Mouse (Mus musculus): ENCODE results near the gene Dctn2.

DNA sequence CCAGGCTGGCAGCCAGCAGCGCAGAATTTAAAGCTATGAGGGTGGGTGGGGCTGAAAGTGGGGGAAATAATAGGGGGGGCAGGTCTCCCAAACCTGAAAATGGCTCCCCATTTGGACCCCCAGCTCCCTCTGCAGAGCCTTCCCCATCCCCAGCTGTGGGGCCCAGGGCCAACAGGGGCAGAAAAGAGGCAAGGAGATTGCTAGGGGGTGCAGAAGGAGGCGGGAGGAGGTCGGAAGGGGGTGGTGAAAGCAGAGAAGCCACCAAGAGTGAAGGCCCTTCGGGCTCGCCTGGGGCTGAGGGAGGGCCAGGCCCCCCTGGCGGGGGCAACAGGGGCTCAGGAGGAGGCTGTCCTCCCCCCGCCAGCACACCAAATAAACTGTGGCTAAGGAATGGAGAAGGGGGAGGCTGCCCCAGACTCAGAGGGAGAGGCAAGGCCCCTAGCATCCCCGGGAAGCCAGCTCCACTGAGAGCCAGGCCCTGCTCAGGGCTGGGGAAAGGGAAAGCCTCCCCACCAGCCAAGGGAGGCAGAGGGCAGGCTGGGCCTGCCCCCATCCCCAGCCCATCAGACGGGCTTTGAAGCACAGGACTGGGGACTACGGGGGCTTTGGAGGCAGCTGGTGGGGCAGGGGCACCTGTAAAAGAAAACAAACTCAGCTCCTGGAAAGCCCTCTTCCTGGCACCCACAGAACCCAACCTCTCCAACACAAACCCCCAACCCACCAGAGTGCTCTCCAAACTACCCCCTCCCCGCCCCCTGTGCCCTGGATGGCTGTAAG lies 18.7 kb downstream of the Dctn2 start:
- TF ChIP-seq CTCF (IDR thresholded peaks at IDR 0.05; ENCODE audit: low read depth), result no peak
- TF ChIP-seq EP300 (IDR thresholded peaks at IDR 0.05; ENCODE audit: low read depth), result no peak

Data from heart, postnatal 0 days (tissue).